Mouse (Mus musculus) heart, embryonic 16.5 days (tissue): ENCODE results near the gene Ppig. TPM values are rescaled to one million over a fixed set of nuclear protein-coding genes. Genes with fewer than 3 reads are reported as not detected.
A peak's percentile ranks its signal among the peaks of the same experiment; 100 is the strongest.

Experiments used
- ATAC-seq: fragments of 200-750 bp; cut with Nextera tagmentation; replicated peaks from 2 replicates; pipeline ENCODE4 v1.8.0; 2017; ENCODE audit warnings: moderate number of reproducible peaks; ENCODE audit not compliant: insufficient read depth, low FRiP score; ENCODE audit errors: extremely low read depth
- H3K27ac ChIP-seq: fragments of 300-500 bp; sonication (generic); 2 replicates; pipeline ENCODE4 v1.5.1; 2014; ENCODE audit warnings: mild to moderate bottlenecking, low read length, control low read depth, moderate library complexity
- H3K27me3 ChIP-seq: fragments of 300-500 bp; sonication (generic); 2 replicates; pipeline ENCODE4 v1.6.1; 2014; ENCODE audit warnings: low read length, mixed read lengths; ENCODE audit not compliant: control insufficient read depth, insufficient read depth
- H3K36me3 ChIP-seq: fragments of 300-500 bp; sonication (generic); 2 replicates; pipeline ENCODE4 v1.6.1; 2014; ENCODE audit not compliant: control insufficient read depth, insufficient read depth
- H3K4me1 ChIP-seq: fragments of 300-500 bp; sonication (generic); 2 replicates; pipeline ENCODE4 v1.6.1; 2014; ENCODE audit warnings: low read length, mixed read lengths; ENCODE audit not compliant: control insufficient read depth, insufficient read depth
- H3K4me2 ChIP-seq: fragments of 300-500 bp; sonication (generic); 2 replicates; pipeline ENCODE4 v1.6.1; 2014; ENCODE audit warnings: low read depth, mild to moderate bottlenecking, control low read depth, low read length
- H3K4me3 ChIP-seq: fragments of 300-500 bp; sonication (generic); 2 replicates; pipeline ENCODE4 v1.5.1; 2014; ENCODE audit warnings: mild to moderate bottlenecking, control low read depth, low read length
- H3K9ac ChIP-seq: fragments of 300-500 bp; sonication (generic); 2 replicates; pipeline ENCODE4 v1.6.1; 2014; ENCODE audit warnings: low read length, control low read depth
- H3K9me3 ChIP-seq: fragments of 300-500 bp; sonication (generic); replicated peaks from 2 replicates; pipeline ENCODE4 v1.6.1; 2016; ENCODE audit warnings: low read length; ENCODE audit not compliant: control insufficient read depth
- WGBS: fragments of 180-500 bp; shearing (Covaris S2); extraction: QIAGEN DNeasy Blood & Tissue Kit; methylation state at CpG from one replicate; pipeline ENCODE4 v1.1.7; 2014; 5-methylcytosine and 5-hydroxymethylcytosine counted together
- polyA plus RNA-seq: library from polyadenylated mRNA; unstranded; fragments of >200 nt; fragmentation: Nextera tagmentation; extraction: Ambion mirVana; gene quantifications from 2 replicates; pipeline ENCODE4 v1.2.1, GENCODE M21; 2015

Gene Ppig
- polyA plus RNA-seq, 1 experiment from 2014 or later = 93.8 TPM

DNA sequence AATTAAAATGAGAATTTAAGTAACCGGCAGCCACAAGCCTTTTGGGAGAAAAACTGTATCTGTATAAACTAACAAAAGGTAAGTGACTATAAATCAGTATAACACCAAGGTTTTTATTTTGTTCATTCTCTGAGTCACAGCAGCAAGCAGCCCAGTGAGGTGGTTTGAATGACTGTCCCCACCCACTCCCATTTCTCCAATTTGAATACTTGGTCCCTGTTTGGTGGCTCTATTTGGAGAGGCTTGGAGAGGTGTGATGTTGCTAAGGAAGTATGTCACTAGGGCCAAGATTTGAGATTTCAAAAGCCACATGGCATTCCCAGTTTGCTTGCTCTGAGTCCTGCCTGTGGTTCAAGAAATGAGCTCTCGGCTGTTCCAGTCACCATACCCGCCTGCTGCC lies 32.1 kb upstream of the Ppig start:
- H3K36me3 ChIP-seq = peaks cover 56% of the 10 kb centered on the region
- H3K27ac ChIP-seq = no peak overlapping the region
- ATAC-seq = no peak
- no peak overlapping the region for H3K9ac ChIP-seq
- no peaks in the 10 kb centered on the region for H3K27me3 ChIP-seq
- no peaks in the 10 kb centered on the region for H3K4me1 ChIP-seq
- no peak overlapping the region for H3K4me2 ChIP-seq
- WGBS = 86% methylated on average over 3 of the region's 3 CpGs
- H3K4me3 ChIP-seq = no peak overlapping the region
- H3K9me3 ChIP-seq = no peaks in the 10 kb centered on the region

DNA sequence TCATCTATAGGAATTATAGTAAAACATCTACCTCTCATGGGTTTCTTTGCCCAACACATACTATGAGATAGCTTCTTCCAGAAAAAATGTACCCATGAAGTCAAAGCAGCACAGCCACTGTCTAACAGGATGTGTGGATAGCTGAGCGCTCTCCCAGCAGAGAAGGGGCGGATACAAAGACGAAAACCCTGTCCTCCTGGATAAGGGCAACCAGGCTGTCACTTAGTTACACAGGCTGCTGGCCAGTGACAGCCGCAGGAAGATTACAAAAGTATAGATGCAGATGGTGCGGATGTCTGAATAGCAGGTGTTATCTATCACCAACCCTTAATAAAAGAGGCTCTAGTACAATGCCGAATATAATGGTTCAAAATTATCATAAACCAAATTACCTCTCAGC lies 31.5 kb upstream of the Ppig start:
- no peaks in the 10 kb centered on the region for H3K4me1 ChIP-seq
- no peak overlapping the region for H3K4me2 ChIP-seq
- H3K9me3 ChIP-seq = no peaks in the 10 kb centered on the region
- no peak overlapping the region for H3K4me3 ChIP-seq
- no peak for ATAC-seq
- 81% methylated on average over 6 of the region's 6 CpGs for WGBS
- H3K9ac ChIP-seq = no peak overlapping the region
- no peak overlapping the region for H3K27ac ChIP-seq
- H3K36me3 ChIP-seq = peaks cover 56% of the 10 kb centered on the region
- H3K27me3 ChIP-seq = no peaks in the 10 kb centered on the region

DNA sequence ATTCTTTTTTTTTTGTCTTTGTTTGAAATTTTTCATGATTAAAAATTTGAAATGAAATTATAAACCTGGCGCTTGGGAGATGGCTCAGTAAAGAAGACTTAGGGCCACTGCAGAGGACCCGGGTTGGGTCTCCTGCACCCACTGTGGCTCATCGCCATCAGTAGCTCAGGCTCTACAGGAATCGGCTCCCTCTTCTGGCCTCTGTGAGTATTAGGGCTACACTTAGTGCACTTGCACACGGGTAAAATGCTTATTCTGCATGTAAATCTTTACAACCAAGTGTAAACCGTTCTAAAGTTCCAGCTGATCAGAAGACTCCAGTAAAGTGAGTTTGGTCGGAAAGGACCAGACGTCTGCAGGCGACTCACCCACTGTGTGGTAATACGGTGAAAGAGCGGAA lies 28.8 kb upstream of the Ppig start:
- Histone ChIP-seq H3K27ac (no peak overlapping the region), H3K36me3 (peaks cover 51% of the 10 kb centered on the region), H3K9me3 (no peaks in the 10 kb centered on the region), H3K9ac (no peak overlapping the region), H3K4me3 (no peak overlapping the region), H3K27me3 (no peaks in the 10 kb centered on the region), H3K4me1 (no peaks in the 10 kb centered on the region), H3K4me2 (no peak overlapping the region)
- WGBS = 94% methylated on average over 11 of the region's 11 CpGs
- ATAC-seq = no peak

DNA sequence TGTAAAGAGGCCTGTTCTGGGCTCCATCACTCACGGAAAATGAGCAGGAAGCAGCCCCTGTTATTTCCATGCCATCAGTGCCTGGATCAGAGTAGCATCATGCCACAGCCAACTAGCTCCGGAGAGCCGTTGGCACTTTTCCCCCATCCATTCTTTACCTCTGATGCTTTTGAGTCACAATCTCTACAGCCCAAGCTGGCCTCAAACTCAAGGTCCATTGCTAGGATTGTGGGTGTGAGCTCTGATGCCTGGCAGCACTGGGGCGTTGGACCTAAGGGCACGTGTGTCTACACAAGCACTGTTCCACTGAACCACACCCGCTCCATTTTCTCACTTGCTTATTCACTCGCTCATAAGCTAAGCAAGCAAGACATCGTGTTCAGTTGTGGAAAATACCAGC lies 21.9 kb upstream of the Ppig start:
- Histone ChIP-seq H3K9ac (no peak overlapping the region), H3K4me2 (no peak overlapping the region), H3K27ac (no peak overlapping the region), H3K4me3 (no peak overlapping the region), H3K27me3 (no peaks in the 10 kb centered on the region), H3K4me1 (no peaks in the 10 kb centered on the region), H3K36me3 (peaks cover 35% of the 10 kb centered on the region), H3K9me3 (no peaks in the 10 kb centered on the region)
- 92% methylated on average over 8 of the region's 8 CpGs for WGBS
- ATAC-seq = no peak

DNA sequence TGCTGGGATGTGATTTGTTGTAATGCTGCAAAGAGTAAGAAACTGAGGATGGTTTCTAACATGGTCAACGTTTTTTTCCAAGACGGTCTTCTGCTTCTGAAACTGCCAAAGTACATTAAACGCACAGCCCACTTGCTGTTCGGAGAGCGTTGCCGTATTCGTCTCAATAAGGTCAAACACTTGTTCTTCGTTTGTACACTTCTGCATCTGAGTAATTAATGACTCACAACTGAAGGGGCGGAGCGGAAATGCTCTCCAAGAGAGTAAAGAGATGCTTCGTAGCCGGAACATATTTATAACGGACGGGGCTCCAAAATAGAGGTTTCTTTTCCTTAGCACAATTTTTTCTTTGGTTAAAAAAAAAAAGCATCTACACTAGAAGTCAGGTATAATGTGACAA lies 10.2 kb upstream of the Ppig start:
- Histone ChIP-seq H3K9me3 (no peaks in the 10 kb centered on the region), H3K27ac (no peak overlapping the region), H3K4me2 (peak overlapping the region; percentile 73), H3K4me3 (peak overlapping the region; percentile 6; the same call in 1 of the 2 replicates), H3K27me3 (no peaks in the 10 kb centered on the region), H3K36me3 (peaks cover 12% of the 10 kb centered on the region), H3K4me1 (peaks cover 2% of the 10 kb centered on the region), H3K9ac (peak overlapping the region; percentile 93; the same call in 1 of the 2 replicates)
- no peak for ATAC-seq
- WGBS = 87% methylated on average over 14 of the region's 14 CpGs

DNA sequence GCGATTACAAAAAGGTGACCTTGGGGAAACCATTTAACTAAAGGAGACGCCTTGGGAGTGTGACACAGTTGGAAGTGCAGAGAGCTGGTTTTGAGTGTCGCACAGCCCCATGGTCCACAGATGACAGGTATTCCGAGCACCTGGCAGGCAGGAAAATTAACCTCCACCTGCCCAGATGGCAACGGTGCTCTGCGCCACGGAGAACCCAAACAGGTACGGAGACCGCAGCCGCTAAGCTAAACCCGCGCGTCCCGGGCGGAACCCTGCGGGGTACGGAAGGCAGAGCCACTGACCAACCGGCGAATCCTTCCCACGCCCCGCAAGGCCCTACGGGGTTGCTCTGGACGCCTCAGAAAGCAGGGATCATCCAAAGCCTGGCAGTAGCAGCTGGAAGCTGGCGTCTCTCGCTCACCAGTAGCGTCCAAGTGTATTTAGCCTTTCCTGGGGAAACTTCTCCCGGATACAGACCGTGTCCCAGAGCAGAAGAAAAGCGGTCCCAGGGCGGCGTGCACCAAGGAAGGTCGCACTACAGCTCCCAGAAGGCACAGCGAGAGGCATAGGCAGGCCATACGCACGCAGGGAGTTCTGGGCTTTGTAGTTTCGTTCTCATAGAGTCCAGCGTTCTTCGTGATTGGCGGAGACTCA lies 9.2 kb upstream of the Ppig start, which contains the start of gene Fastkd1:
TSS of gene Fastkd1 (minus strand) at position 536 of the 645 bp plus-strand sequence.
- WGBS = under 1% methylated on average over 39 of the region's 39 CpGs
- peak within 1 kb of the TSS; percentile 97 for H3K27ac ChIP-seq
- H3K4me3 ChIP-seq = peak within 1 kb of the TSS; percentile 96
- H3K36me3 ChIP-seq = peaks cover 10% of the 10 kb centered on the region; the same call in 1 of the 2 replicates
- no peaks in the 10 kb centered on the region for H3K27me3 ChIP-seq
- peak within 1 kb of the TSS; percentile 93 for H3K9ac ChIP-seq
- H3K4me2 ChIP-seq = peak within 1 kb of the TSS; percentile 73
- H3K9me3 ChIP-seq = no peaks in the 10 kb centered on the region
- peak; percentile 96 for ATAC-seq
- peaks cover 2% of the 10 kb centered on the region for H3K4me1 ChIP-seq

DNA sequence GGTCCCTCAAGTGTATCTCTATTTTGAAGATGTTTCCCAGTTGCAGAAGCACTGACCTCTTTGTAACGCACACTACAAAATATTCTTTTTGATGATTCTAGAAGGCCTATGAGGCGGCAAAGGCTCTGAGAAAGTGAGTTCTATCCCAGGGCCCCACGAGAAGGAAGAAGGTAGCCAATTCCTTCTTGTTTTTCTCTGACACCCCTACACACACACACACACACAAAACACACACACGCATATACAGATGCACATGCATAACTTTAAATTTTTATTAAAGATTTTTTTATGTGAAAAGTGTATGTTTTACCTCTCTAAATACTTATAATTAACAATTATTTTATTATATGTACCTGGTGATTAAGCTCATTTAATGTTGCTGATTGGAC lies 8.7 kb upstream of the Ppig start:
- WGBS = 24% methylated on average over 4 of the region's 4 CpGs

DNA sequence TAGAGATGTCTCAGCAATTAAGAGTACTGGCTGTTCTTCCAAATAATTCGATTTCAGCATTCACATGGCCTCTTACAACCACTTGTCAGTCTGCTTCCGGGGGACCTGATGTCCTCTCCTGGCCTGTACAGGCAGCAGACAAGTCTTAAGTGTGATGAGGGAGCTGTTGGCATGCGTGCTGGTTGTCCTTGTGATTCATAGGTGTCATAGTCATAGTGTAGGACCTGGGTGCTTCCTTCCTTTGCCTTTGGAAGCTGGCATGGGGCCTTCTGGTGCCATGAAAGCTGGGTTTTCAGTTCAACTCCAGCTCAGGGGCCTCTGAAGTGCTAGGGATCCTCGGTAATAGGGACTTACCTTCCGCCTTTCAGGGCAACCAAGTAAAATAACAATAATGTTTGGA lies 8.2 kb upstream of the Ppig start:
- Histone ChIP-seq H3K9me3 (no peaks in the 10 kb centered on the region), H3K9ac (no peak overlapping the region), H3K27ac (no peak overlapping the region), H3K4me3 (no peak overlapping the region), H3K27me3 (no peaks in the 10 kb centered on the region), H3K36me3 (peaks cover 7% of the 10 kb centered on the region; the same call in 1 of the 2 replicates), H3K4me2 (no peak overlapping the region), H3K4me1 (peaks cover 2% of the 10 kb centered on the region)
- WGBS = 71% methylated on average over 5 of the region's 5 CpGs
- no peak for ATAC-seq

More for the DNA sequence above, 8.7 kb upstream of the Ppig start:
- H3K4me1 ChIP-seq = peaks cover 2% of the 10 kb centered on the region
- no peaks in the 10 kb centered on the region for H3K27me3 ChIP-seq
- no peak overlapping the region for H3K9ac ChIP-seq
- H3K4me3 ChIP-seq = peak overlapping the region; percentile 96
- H3K4me2 ChIP-seq = peak overlapping the region; percentile 73
- H3K27ac ChIP-seq = no peak overlapping the region
- H3K36me3 ChIP-seq = peaks cover 7% of the 10 kb centered on the region; the same call in 1 of the 2 replicates
- H3K9me3 ChIP-seq = no peaks in the 10 kb centered on the region
- no peak for ATAC-seq

DNA sequence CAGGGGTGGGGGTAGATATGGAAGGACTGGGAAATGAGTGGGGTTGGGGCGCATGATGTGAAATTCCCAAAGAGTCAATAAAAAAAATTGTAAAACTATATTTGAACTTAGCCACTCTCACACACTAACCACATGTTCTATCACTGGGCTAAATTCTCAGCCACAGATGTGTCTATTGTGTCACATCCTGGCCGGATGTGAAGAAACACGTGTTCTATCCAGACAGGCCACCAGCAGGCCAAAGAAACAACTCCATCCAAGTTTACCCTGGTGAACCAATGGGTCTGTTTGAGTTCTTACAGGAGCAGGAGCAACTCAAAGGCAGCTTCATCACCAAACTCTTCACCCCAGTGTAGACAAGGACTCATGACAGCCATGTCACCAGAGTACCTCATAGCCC lies 5.9 kb upstream of the Ppig start:
- H3K9ac ChIP-seq = no peak overlapping the region
- no peaks in the 10 kb centered on the region for H3K9me3 ChIP-seq
- H3K4me1 ChIP-seq = peaks cover 2% of the 10 kb centered on the region
- no peak overlapping the region for H3K4me3 ChIP-seq
- no peak overlapping the region for H3K27ac ChIP-seq
- no peak for ATAC-seq
- no peaks in the 10 kb centered on the region for H3K36me3 ChIP-seq
- H3K27me3 ChIP-seq = no peaks in the 10 kb centered on the region; the same call in 1 of the 2 replicates
- no peak overlapping the region for H3K4me2 ChIP-seq
- 69% methylated on average over 3 of the region's 3 CpGs for WGBS
